Mouse (Mus musculus): ENCODE results near the gene Tbx1. TPM values are rescaled to one million over a fixed set of nuclear protein-coding genes. Genes with fewer than 3 reads are reported as not detected.

Tbx1 gene
- polyA plus RNA-seq, 1 experiment from 2014 or later, result 0.28 TPM

DNA sequence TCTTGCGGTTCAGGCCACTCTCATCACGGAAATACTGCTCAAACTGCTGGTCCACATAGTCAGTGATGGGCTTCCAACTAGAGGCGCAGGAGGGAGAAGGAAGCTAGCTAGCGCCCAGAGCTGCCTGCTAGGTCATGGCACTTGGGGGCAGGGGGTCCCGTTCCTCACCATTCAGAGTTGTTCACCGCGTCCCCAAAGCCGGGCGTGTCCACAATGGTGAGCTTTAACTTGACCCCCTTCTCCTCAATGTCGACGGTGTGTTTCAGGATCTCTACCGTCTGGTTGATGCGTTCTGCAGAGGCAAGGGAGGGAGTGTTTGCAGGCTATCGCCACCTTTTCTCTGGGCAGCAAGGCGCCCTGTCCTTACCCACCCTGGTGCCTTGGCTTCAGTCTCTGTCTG, 34.2 kb upstream of the Tbx1 start:
- peaks cover 49% of the 10 kb centered on the region for H3K4me1 ChIP-seq (replicated peaks; ENCODE audit: control insufficient read depth, insufficient read depth, low read length)
- H3K4me3 ChIP-seq (replicated peaks; ENCODE audit: low read length), result no peak overlapping the region
- no peak overlapping the region for H3K27ac ChIP-seq (ENCODE audit: low read length)
- no peak overlapping the region for H3K4me2 ChIP-seq (ENCODE audit: low read length)
- peaks cover 61% of the 10 kb centered on the region for H3K27me3 ChIP-seq (replicated peaks; ENCODE audit: control insufficient read depth, insufficient read depth, low read length)
- H3K9me3 ChIP-seq (ENCODE audit: control insufficient read depth, low read length), result no peaks in the 10 kb centered on the region
- peaks cover 20% of the 10 kb centered on the region for H3K36me3 ChIP-seq (ENCODE audit: control insufficient read depth, insufficient read depth)
- WGBS, result 37% methylated on average over 15 of the region's 15 CpGs
- no peak for ATAC-seq
- H3K9ac ChIP-seq (replicated peaks; ENCODE audit: low read depth, low read length), result no peak overlapping the region

- Histone ChIP-seq H3K4me2 (ENCODE audit: low read length) (no peak overlapping the region), H3K4me3 (replicated peaks; ENCODE audit: low read length) (no peak overlapping the region), H3K27ac (ENCODE audit: low read length) (no peak overlapping the region), H3K9me3 (ENCODE audit: control insufficient read depth, low read length) (no peaks in the 10 kb centered on the region), H3K27me3 (replicated peaks; ENCODE audit: control insufficient read depth, insufficient read depth, low read length) (peaks cover 68% of the 10 kb centered on the region), H3K4me1 (replicated peaks; ENCODE audit: control insufficient read depth, insufficient read depth, low read length) (peaks cover 49% of the 10 kb centered on the region), H3K9ac (replicated peaks; ENCODE audit: low read depth, low read length) (no peak overlapping the region), H3K36me3 (ENCODE audit: control insufficient read depth, insufficient read depth) (peaks cover 20% of the 10 kb centered on the region)
- WGBS, result 38% methylated on average over 15 of the region's 15 CpGs
- ATAC-seq, result no peak
Measured at GRCm38 (mm10) chr16:18623751-18624540, 33.5 kb upstream of the Tbx1 start.

DNA sequence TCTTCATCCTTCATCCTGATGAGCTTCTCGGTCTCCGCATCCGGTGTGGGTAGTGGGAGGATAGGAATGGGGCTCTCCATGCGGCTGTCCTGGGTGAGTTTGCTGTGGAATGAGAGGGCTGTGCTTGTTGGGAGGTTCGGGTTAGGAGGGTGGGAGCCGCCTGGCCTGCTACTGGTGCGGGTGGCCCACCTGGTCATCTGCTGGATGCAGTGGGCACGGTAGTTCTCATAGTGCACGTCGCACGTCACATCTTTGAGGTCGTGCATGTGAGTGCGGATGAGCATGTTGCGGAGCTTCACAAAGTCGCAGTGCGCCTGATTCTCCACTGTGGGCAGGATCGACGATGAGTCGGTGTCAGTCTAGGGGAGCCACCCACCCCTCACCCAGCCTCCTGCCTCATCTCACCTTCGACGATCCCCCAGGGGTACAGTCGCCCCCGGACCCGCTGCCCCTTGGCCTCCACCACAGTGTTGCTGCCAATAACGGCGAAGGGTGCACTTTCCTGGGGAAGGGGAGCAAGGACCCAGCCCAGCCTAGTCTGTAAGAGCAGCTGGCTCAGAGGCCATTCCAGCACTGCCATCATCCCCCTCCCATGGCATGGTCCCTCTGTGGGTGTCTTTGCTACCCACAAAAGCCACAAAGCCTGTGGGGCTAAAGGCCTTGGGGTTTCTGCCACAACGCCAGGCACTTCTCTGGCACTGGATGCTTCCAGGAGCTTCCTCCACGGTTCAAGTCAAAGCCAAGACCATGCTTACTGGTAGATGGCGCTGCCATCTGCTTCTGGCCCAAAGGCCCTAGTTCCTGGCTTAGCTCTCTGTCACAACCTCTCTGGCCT, 32.7 kb upstream of the Tbx1 start:
- WGBS, result 40% methylated on average over 29 of the region's 29 CpGs
- Histone ChIP-seq H3K4me3 (replicated peaks; ENCODE audit: low read length) (no peak overlapping the region), H3K4me1 (replicated peaks; ENCODE audit: control insufficient read depth, insufficient read depth, low read length) (peaks cover 42% of the 10 kb centered on the region), H3K9me3 (ENCODE audit: control insufficient read depth, low read length) (no peaks in the 10 kb centered on the region), H3K9ac (replicated peaks; ENCODE audit: low read depth, low read length) (no peak overlapping the region), H3K27me3 (replicated peaks; ENCODE audit: control insufficient read depth, insufficient read depth, low read length) (peaks cover 75% of the 10 kb centered on the region), H3K36me3 (ENCODE audit: control insufficient read depth, insufficient read depth) (peaks cover 20% of the 10 kb centered on the region), H3K4me2 (ENCODE audit: low read length) (no peak overlapping the region), H3K27ac (ENCODE audit: low read length) (no peak overlapping the region)
- no peak for ATAC-seq

DNA sequence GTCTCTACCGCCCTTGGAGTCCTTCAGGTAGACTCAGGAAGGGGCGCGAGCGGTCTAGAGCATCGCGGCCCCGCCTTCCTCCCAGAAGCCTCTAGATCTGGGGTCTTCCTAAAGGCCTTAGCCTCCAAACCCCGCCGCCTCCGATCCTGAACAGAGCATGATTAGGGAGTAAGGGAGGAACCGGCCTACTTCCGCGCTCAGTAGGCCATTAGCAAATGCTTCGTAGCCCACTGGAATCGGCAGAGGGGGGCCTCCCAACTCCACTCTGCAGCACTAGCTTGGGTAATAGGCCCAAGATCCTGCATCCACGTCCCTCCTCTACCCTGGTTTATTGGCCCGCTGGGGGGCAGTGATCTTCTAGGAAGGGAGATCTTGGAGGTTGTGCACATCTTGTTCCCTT, 31.5 kb upstream of the Tbx1 start, which contains the start of gene Gp1bb:
Gene Gp1bb (minus strand): TSS at position 385 of the 400 bp plus-strand sequence.
- WGBS, result 17% methylated on average over 17 of the region's 17 CpGs

GRCm38 (mm10) chr16:18621362-18622001, 31.0 kb upstream of the Tbx1 start:
- Histone ChIP-seq H3K27me3 (replicated peaks; ENCODE audit: control insufficient read depth, insufficient read depth, low read length) (peaks cover 75% of the 10 kb centered on the region), H3K36me3 (ENCODE audit: control insufficient read depth, insufficient read depth) (peaks cover 20% of the 10 kb centered on the region), H3K27ac (ENCODE audit: low read length) (no peak overlapping the region), H3K9me3 (ENCODE audit: control insufficient read depth, low read length) (no peaks in the 10 kb centered on the region), H3K4me3 (replicated peaks; ENCODE audit: low read length) (peak overlapping the region; percentile 42), H3K4me1 (replicated peaks; ENCODE audit: control insufficient read depth, insufficient read depth, low read length) (peaks cover 31% of the 10 kb centered on the region), H3K4me2 (ENCODE audit: low read length) (peak overlapping the region; percentile 72), H3K9ac (replicated peaks; ENCODE audit: low read depth, low read length) (peak overlapping the region; percentile 37)
- WGBS, result 7% methylated on average over 38 of the region's 38 CpGs
- no peak for ATAC-seq

More for the DNA sequence above, 31.5 kb upstream of the Tbx1 start, which contains the start of gene Gp1bb:
- Histone ChIP-seq H3K4me2 (ENCODE audit: low read length) (peak within 1 kb of the TSS; percentile 72), H3K4me1 (replicated peaks; ENCODE audit: control insufficient read depth, insufficient read depth, low read length) (peaks cover 36% of the 10 kb centered on the region), H3K27me3 (replicated peaks; ENCODE audit: control insufficient read depth, insufficient read depth, low read length) (peaks cover 75% of the 10 kb centered on the region), H3K36me3 (ENCODE audit: control insufficient read depth, insufficient read depth) (peaks cover 20% of the 10 kb centered on the region), H3K27ac (ENCODE audit: low read length) (no peak within 1 kb of the TSS), H3K4me3 (replicated peaks; ENCODE audit: low read length) (peak within 1 kb of the TSS; percentile 42), H3K9ac (replicated peaks; ENCODE audit: low read depth, low read length) (peak within 1 kb of the TSS; percentile 37; the same call in 1 of the 2 replicates), H3K9me3 (ENCODE audit: control insufficient read depth, low read length) (no peaks in the 10 kb centered on the region)
- ATAC-seq, result no peak

DNA sequence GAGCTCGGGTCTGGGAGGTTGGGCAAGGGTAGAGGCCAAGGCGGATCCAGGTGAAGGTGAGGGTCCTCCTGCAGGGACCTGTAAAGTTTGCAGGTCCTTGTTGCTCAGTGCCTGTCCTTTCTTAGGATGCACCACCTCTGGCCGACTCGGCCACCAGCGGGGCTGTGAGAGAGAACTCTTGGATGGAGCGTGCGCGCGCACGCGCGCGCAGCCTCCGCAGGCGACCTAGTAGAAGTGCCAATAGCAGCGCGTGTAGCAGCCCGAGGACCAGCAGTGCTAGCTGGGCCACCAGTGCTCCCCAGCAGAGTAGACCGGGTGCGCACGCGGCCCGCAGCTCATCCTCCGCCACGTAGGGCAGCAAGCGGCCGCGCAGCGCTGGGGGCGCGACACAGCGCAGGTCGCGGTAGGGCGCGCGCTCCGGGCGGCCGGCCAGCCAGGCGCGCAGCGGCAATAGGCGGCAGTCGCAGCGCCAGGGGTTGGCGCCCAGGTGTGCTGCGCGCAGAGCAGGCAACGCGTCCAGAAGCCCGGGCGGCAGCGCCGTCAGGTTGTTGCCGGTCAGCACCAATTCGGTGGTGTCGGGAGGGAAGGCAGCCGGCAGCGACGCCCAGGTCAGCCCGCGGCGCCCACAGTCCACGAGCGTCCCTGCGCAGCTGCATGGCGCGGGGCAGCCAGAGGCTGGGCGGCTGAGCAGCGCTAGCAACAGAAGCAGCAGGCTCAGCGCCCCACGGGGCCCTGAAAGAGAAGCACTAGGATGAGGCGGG, 30.3 kb upstream of the Tbx1 start:
- WGBS, result 2% methylated on average over 74 of the region's 74 CpGs
- Histone ChIP-seq H3K27me3 (replicated peaks; ENCODE audit: control insufficient read depth, insufficient read depth, low read length) (peaks cover 73% of the 10 kb centered on the region), H3K4me2 (ENCODE audit: low read length) (peak overlapping the region; percentile 72), H3K27ac (ENCODE audit: low read length) (no peak overlapping the region), H3K4me3 (replicated peaks; ENCODE audit: low read length) (peak overlapping the region; percentile 42), H3K9ac (replicated peaks; ENCODE audit: low read depth, low read length) (peak overlapping the region; percentile 37), H3K36me3 (ENCODE audit: control insufficient read depth, insufficient read depth) (peaks cover 20% of the 10 kb centered on the region), H3K4me1 (replicated peaks; ENCODE audit: control insufficient read depth, insufficient read depth, low read length) (peaks cover 25% of the 10 kb centered on the region), H3K9me3 (ENCODE audit: control insufficient read depth, low read length) (no peaks in the 10 kb centered on the region)
- ATAC-seq, result peak; percentile 24

DNA sequence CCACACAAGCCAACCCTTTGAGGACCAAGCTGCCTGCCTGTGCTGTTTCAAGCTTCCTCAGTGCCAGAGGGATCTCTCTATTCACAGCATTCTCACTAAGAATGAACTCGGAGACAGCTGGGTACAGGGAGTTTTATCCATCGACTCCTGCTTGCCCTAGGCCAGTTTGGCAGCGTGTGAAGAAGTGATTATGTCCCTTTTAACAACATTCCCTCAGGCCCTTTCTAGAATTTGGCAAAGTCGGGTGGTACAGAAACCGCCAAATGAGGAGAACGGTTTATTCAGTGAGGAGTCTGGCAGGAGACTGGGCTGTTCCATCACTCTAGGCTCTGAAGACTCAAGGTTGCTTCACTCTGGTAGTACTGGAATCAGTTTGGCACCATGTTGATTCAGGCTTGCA, 29.7 kb upstream of the Tbx1 start:
- Histone ChIP-seq H3K36me3 (ENCODE audit: control insufficient read depth, insufficient read depth) (peaks cover 20% of the 10 kb centered on the region), H3K9me3 (ENCODE audit: control insufficient read depth, low read length) (no peaks in the 10 kb centered on the region), H3K27ac (ENCODE audit: low read length) (no peak overlapping the region), H3K4me2 (ENCODE audit: low read length) (no peak overlapping the region; the same call in 1 of the 2 replicates), H3K4me3 (replicated peaks; ENCODE audit: low read length) (no peak overlapping the region), H3K27me3 (replicated peaks; ENCODE audit: control insufficient read depth, insufficient read depth, low read length) (peaks cover 68% of the 10 kb centered on the region), H3K9ac (replicated peaks; ENCODE audit: low read depth, low read length) (no peak overlapping the region), H3K4me1 (replicated peaks; ENCODE audit: control insufficient read depth, insufficient read depth, low read length) (peaks cover 19% of the 10 kb centered on the region)
- ATAC-seq, result no peak
- 20% methylated on average over 6 of the region's 6 CpGs for WGBS

GRCm38 (mm10) chr16:18619110-18619509, 28.6 kb upstream of the Tbx1 start:
- Histone ChIP-seq H3K4me2 (ENCODE audit: low read length) (no peak overlapping the region), H3K9ac (replicated peaks; ENCODE audit: low read depth, low read length) (no peak overlapping the region), H3K27me3 (replicated peaks; ENCODE audit: control insufficient read depth, insufficient read depth, low read length) (peaks cover 57% of the 10 kb centered on the region), H3K36me3 (ENCODE audit: control insufficient read depth, insufficient read depth) (peaks cover 20% of the 10 kb centered on the region), H3K9me3 (ENCODE audit: control insufficient read depth, low read length) (no peaks in the 10 kb centered on the region), H3K27ac (ENCODE audit: low read length) (no peak overlapping the region), H3K4me1 (replicated peaks; ENCODE audit: control insufficient read depth, insufficient read depth, low read length) (peaks cover 19% of the 10 kb centered on the region), H3K4me3 (replicated peaks; ENCODE audit: low read length) (no peak overlapping the region)
- no peak for ATAC-seq
- WGBS, result 45% methylated on average over 4 of the region's 4 CpGs
